Mouse (Mus musculus) liver, embryonic 13.5 days (tissue): ENCODE results near the gene Nkiras2. TPM values are rescaled to one million over a fixed set of nuclear protein-coding genes. Genes with fewer than 3 reads are reported as not detected.

Experiments
- ATAC-seq: fragments of 200-750 bp; cut with Nextera tagmentation; 2 replicates; pipeline ENCODE4 v1.8.0; 2017; ENCODE audit warnings: low read depth, mild to moderate bottlenecking, moderate number of reproducible peaks, moderate library complexity
- DNase-seq: peaks from one replicate; pipeline ENCODE4 v3.0.0; 2022
- H3K27ac ChIP-seq: fragments of 300-500 bp; sonication (generic); 2 replicates; pipeline ENCODE4 v1.5.1; 2015; ENCODE audit warnings: moderate library complexity, mild to moderate bottlenecking, inconsistent platforms
- H3K27me3 ChIP-seq: fragments of 300-500 bp; sonication (generic); 2 replicates; pipeline ENCODE4 v1.6.1; 2015; ENCODE audit warnings: mild to moderate bottlenecking, inconsistent platforms
- H3K36me3 ChIP-seq: fragments of 300-500 bp; sonication (generic); 2 replicates; pipeline ENCODE4 v1.6.1; 2015; ENCODE audit warnings: mild to moderate bottlenecking, inconsistent platforms
- H3K4me1 ChIP-seq: fragments of 300-500 bp; sonication (generic); replicated peaks from 2 replicates; pipeline ENCODE4 v1.6.1; 2015; ENCODE audit warnings: inconsistent platforms
- H3K4me2 ChIP-seq: fragments of 300-500 bp; sonication (generic); 2 replicates; pipeline ENCODE4 v1.6.1; 2015; ENCODE audit warnings: inconsistent platforms, mild to moderate bottlenecking, moderate library complexity
- H3K4me3 ChIP-seq: fragments of 300-500 bp; sonication (generic); replicated peaks from 2 replicates; pipeline ENCODE4 v1.5.1; 2015; ENCODE audit warnings: mild to moderate bottlenecking, inconsistent platforms
- H3K9ac ChIP-seq: fragments of 300-500 bp; sonication (generic); 2 replicates; pipeline ENCODE4 v1.6.1; 2015; ENCODE audit warnings: mild to moderate bottlenecking, inconsistent platforms
- H3K9me3 ChIP-seq: fragments of 300-500 bp; sonication (generic); replicated peaks from 2 replicates; pipeline ENCODE4 v1.6.1; 2016; ENCODE audit warnings: inconsistent platforms
- WGBS: fragments of 180-500 bp; shearing (Covaris S2); methylation state at CpG from one replicate; pipeline ENCODE4 v1.1.7; 2015; ENCODE audit not compliant: insufficient replicate concordance; 5-methylcytosine and 5-hydroxymethylcytosine counted together
- polyA plus RNA-seq: library from polyadenylated mRNA; unstranded; fragments of >200 nt; fragmentation: Nextera tagmentation; extraction: Ambion mirVana; gene quantifications from 2 replicates; pipeline ENCODE4 v1.2.1, GENCODE M21; 2015

Nkiras2 gene
- polyA plus RNA-seq, 1 experiment from 2014 or later = 19.9 TPM

GRCm38 (mm10) chr11:100673169-100673568 lies 54.1 kb downstream of the Nkiras2 start:
- Histone ChIP-seq H3K27me3 (peaks cover 51% of the 10 kb centered on the region), H3K4me2 (0 out of 2 replicates have a peak overlapping the region, but pooled peaks have one; percentile 6), H3K4me3 (no peak overlapping the region), H3K4me1 (no peaks in the 10 kb centered on the region), H3K9me3 (no peaks in the 10 kb centered on the region), H3K27ac (no peak overlapping the region), H3K9ac (no peak overlapping the region), H3K36me3 (no peaks in the 10 kb centered on the region)
- WGBS = 9% methylated on average over 23 of the region's 23 CpGs
- ATAC-seq (no peak), DNase-seq (no peak)

Other genes starting within 250 kb of the Nkiras2 start
- 13.2 and 15.5 TPM in 2 replicates for gene Jup, start 221.5 kb upstream of the Nkiras2 start, polyA plus RNA-seq
- gene P3h4, start 204.4 kb upstream of the Nkiras2 start, polyA plus RNA-seq = 5.8 and 6.0 TPM in 2 replicates
- 11.8 and 13.1 TPM in 2 replicates for gene Fkbp10, start 203.5 kb upstream of the Nkiras2 start, polyA plus RNA-seq
- 25.1 and 27.6 TPM in 2 replicates for gene Nt5c3b, start 177.4 kb upstream of the Nkiras2 start, polyA plus RNA-seq
- 0.08 and 0.24 TPM in 2 replicates for gene Klhl10, start 177.3 kb upstream of the Nkiras2 start, polyA plus RNA-seq
- 2.4 and 2.6 TPM in 2 replicates for gene Klhl11, start 146.5 kb upstream of the Nkiras2 start, polyA plus RNA-seq
- 86.2 and 108 TPM in 2 replicates for gene Acly, start 91.2 kb upstream of the Nkiras2 start, polyA plus RNA-seq
- 0.08 and 0.16 TPM in 2 replicates for gene Ttc25, start 73.6 kb upstream of the Nkiras2 start, polyA plus RNA-seq
- gene Cnp, start 44.3 kb upstream of the Nkiras2 start, polyA plus RNA-seq = 13.2 and 14.1 TPM in 2 replicates
- 70.7 and 86.2 TPM in 2 replicates for gene Dnajc7, start 924 bp downstream of the Nkiras2 start, polyA plus RNA-seq
- gene Zfp385c, start 73.2 kb downstream of the Nkiras2 start, polyA plus RNA-seq = not detected in 2 replicates
- 1.6 and 1.7 TPM in 2 replicates for gene Dhx58, start 85.0 kb downstream of the Nkiras2 start, polyA plus RNA-seq
- 20.9 and 23.8 TPM in 2 replicates for gene Kat2a, start 93.2 kb downstream of the Nkiras2 start, polyA plus RNA-seq
- 0.17 and 0.43 TPM in 2 replicates for gene Hspb9, start 94.6 kb downstream of the Nkiras2 start, polyA plus RNA-seq
- gene Rab5c, start 119.0 kb downstream of the Nkiras2 start, polyA plus RNA-seq = 18.8 and 20.5 TPM in 2 replicates
- not detected in 2 replicates for gene Kcnh4, start 140.7 kb downstream of the Nkiras2 start, polyA plus RNA-seq
- gene Hcrt, start 143.7 kb downstream of the Nkiras2 start, polyA plus RNA-seq = not detected in 2 replicates
- gene Ghdc, start 151.7 kb downstream of the Nkiras2 start, polyA plus RNA-seq = 1.4 and 2.4 TPM in 2 replicates
- gene Stat5b, start 231.5 kb downstream of the Nkiras2 start, polyA plus RNA-seq = 21.1 and 23.8 TPM in 2 replicates
- gene Stat5a, start 240.1 kb downstream of the Nkiras2 start, polyA plus RNA-seq = 11.1 and 14.6 TPM in 2 replicates